Mouse (Mus musculus) T-helper 17 cell (primary cell): ENCODE data around the gene Ankzf1.

Experiments used
- in situ Hi-C, 2 experiments: fragments of 300-600 bp; cut with MboI, MseI; formaldehyde crosslinking; loops; 1 replicate in 1 of 2; 2 replicates in 1 of 2; pipeline ENCODE4 v1.15.1; 2025; ENCODE audit warnings: high pct_unique_total_duplicates in 2 of 2

The Ankzf1 gene

DNA sequence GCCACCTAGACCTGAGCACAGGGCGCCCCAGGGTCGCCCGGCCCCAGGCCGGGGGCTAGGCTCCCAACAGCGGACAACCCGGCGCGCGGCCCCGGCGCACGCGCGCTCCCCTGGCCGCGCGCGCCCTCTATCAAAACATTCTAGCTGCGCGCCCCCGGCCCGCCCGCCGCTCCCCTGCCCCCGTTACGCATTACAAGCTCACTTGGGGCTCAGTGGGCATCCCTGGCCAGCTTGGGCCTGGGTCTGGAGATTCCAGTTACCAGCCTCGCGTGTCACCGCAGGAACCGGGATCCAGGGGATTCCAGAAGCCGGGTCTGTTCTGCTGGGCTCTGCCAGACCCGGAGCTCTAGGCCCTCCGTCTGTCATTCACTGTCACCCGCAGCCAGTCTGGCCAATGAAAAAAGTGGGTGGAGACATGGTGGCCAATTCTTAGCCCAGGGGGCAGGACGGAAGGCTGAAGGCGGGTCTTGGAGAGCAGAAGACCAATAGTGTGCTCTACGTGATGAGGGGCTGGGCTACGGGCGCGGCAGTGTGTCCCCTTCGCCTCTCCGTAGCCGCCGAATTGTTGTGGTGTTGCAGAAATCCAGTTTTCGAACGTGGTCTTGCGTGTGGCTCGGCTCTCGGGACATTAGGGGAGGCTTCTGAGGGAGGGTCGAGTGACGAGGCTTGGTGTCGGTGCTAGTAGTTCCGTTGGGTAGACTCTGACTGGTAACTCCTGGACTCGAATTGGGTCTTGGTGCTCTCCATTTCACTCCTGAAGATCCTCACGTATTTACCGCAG, at the start of gene Ankzf1, which contains the start of gene Atg9a:
Ankzf1 (plus strand) TSS at position 530 of the 781 bp plus-strand sequence.
Atg9a (minus strand) TSS at position 575 of the 781 bp plus-strand sequence.
- in situ Hi-C loops = loop anchor here in 1 of 2 experiments (10.0 kb wide), 1 partner anchor 137 kb away; no protein-coding TSS in a partner anchor

DNA sequence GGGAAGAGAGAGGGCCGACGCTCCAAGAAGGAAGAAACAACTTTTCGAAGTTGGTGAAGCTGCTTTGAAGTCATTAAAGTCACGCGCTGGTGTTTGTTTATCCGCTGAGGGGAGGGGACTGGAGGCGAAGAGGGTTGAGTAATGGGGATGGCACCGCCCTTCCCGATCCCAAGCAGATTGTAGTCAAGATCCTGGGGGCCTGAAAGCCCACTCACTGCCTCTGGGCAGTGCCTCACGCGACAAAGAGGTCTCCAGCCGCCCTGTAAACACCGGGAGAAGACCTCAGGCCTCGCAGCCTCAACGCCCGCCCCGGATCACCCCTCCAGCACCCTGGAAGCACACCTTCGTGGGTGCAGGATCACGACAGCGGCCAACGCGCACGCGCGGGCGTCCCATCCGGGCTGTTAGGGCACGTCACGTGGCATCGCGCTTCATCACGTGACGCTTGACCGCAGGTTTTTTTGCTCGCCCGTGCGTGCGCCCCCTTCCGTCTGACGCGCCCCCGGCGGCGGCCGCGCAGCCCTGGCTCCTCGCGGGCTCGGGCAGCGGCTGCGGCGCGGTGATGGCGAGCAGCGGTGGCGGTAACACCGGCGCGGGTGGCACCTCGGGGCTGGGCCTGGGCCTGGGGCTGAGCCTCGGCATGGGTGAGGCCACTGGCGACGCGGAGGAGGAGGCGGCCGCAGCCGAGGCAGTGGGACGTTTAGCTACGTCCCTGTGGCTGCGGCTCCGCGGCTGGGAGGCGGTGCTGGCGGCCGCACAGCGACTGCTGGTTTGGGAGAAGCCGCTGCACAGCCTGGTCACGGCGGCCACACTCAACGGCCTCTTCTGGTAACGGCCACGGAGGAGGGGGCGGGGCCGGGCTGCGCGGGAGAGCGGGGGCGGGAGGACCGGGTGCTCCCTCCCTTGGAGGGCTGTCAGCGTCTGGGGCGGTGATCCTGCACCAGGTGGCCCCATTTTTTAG, 49.4 kb upstream of the Ankzf1 start, which contains the start of the genes Cnppd1 and Retreg2:
Cnppd1 (minus strand) TSS at position 411 of the 961 bp plus-strand sequence.
Retreg2 (plus strand) TSS at position 478 of the 961 bp plus-strand sequence.
- in situ Hi-C loops = loop anchor here (5.0 to 10.0 kb wide), 2 partner anchors 740 to 898 kb away; no protein-coding TSS in a partner anchor

DNA sequence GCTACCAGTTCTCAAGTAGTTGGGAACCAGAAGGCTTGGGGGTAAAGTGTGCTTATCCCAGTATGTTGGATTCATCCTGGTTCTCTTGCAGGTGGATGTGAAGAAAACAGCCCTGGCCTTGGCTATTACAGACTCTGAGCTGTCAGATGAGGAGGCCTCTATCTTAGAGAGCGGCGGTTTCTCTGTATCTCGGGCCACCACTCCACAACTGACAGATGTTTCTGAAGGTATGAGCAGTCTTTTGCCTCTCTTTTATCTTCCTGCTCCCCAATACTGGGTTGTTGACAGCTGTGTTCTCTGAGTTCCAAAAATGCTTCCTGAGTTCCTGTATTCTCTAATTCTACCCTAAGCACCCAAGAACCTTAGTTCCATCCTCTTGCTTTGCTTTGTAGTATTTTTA, 46.4 kb upstream of the Ankzf1 start:
- in situ Hi-C loops = loop anchor here in 1 of 2 experiments (10.0 kb wide), 1 partner anchor 901 kb away; no protein-coding TSS in a partner anchor

DNA sequence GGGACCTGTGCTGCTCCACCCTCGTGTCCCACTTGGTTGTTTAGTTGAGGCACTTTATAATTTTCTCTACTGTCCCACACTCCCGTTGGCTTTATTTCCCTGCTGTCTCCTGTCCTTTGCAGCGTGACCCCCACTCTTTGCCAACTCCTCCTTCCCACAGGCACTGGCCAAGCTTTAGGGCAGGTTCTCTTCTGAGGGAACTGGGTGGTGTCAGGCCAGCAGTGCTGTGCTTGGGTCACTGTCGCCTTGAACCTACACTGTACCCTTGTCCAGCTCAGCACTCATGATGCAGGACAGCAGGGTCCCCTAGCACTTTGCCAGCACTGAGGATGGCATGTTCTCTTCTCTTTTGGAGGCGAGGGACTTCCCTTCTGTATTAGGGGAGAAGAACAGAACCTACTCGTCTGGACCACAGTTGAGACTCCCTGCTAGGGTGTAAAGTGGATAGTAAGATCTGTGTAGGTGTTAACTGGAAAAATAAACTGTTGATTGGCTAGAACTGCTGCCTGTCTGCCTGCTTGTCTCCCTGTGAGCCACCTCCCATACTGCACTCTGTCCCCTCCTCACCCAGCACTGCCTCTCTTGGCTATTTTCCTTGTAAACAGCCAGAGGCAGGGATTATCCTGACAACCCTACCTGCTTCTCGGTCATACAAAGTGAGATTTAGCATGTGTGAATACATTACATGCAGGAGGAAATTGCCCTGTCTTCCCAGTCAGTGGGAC, 44.4 kb upstream of the Ankzf1 start:
- in situ Hi-C loops = loop anchor here in 1 of 2 experiments (10.0 kb wide), 1 partner anchor 903 kb away; no protein-coding TSS in a partner anchor

DNA sequence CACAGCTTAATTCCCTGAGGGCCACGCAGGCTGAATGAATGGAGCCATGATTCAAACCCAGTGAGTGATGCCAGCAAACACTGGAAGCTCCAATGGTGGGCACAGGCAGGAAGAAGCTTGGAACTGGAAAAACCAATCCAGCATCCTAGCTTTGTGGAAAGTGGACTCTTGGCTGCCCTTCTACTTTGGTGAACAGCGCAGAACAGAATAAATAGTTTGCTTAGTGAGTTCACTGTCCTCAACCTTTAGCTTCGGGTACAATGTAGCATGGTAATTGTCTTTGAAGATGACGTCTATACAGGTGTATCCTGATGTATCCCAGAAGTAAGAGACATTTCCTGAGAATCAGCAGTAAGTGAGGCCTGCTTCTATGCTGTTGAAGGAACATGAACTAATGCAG, 43.2 kb upstream of the Ankzf1 start:
- in situ Hi-C loops = loop anchor here in 1 of 2 experiments (10.0 kb wide), 1 partner anchor 904 kb away; no protein-coding TSS in a partner anchor

DNA sequence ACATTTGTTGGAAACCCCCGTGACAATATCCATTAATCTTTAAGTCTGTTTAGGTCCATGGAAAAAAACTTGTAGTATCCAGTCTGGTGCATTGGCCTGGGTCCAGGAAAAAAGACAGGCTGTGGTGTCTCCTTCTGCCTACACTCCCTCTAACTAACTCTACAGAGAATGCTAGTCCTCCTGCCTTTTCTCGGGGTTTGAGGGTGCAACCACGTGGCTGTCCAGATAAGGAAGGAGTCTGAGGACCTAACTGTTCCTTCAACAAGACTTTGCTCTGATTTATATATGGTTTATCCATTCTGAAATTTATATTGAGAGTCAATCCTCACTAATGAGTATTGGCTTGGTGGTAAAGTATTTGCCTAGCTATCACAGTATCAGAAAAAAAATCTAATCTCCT, 36.1 kb upstream of the Ankzf1 start:
- in situ Hi-C loops = loop anchor here in 1 of 2 experiments (10.0 kb wide), 1 partner anchor 1241 kb away; no protein-coding TSS in a partner anchor

DNA sequence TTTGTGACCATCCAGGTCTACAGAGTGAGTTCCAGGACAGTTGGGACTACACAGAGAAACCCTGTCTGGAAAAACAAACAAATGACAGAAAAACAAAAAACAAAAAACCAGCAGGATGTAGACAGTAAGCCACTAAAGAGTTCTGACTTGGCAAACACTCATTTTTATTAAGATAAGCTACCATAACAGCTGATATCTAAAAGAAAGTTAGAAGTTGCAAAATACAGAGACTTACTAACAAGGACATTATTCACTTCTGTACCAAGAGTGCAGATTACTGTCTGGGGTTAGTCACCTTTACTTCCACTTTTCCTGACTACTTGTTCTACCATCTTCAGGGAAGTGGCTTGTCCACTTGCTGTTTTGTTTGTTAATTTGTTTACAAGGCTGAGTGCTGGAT, 33.0 kb upstream of the Ankzf1 start:
- in situ Hi-C loops = loop anchor here in 1 of 2 experiments (10.0 kb wide), 1 partner anchor 1244 kb away; no protein-coding TSS in a partner anchor

DNA sequence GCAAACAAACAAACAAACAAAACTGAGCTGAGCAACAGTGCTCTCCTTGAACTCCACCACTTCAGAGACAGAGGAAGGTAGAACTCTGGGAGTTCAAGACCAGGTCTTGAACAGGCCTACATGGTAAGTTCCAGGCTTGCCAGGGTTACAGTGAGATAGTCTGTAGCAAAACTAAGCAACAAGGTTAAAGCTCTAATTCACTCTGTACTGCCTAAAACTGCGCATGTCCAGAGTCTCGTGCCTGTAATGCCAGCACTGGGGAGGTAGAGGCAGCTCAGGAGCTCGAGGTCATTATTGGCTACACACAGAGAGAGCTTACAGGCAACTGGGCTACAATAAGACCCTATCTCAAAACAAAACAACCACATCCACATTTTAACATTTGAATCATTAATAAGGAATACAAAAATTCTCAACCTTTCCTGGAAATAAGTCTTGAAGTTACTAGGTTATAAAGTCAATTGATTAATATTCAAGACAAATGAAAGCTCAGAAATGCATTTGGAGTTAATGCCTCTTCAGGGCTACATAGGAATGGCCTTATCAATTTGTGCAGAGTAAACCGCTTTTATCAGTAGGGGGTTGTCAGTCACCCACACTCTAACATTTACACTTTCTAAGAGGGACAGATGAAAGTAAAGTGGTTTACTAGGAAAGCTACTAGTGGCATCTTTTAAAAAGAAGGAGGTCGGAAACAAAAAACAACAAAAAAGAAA, 32.3 kb upstream of the Ankzf1 start:
- in situ Hi-C loops = loop anchor here in 1 of 2 experiments (10.0 kb wide), 1 partner anchor 1245 kb away; no protein-coding TSS in a partner anchor

DNA sequence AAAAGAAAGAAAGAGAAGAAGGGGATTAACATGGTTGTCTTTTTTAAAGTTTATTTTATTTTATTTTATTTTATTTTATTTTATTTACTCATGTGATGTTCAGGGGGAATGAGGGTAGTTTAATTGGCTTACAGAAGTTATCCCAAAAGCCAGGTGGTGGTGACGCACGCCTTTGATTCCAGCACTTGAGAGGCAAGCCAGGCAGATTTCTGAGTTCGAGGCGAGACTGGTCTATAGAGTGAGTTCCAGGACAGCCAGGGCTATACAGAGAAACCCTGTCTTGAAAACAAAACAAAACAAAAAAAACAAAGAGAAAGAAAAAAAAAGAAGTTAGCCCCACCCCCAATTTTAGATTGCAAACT, 31.7 kb upstream of the Ankzf1 start:
- in situ Hi-C loops = no loop called here

DNA sequence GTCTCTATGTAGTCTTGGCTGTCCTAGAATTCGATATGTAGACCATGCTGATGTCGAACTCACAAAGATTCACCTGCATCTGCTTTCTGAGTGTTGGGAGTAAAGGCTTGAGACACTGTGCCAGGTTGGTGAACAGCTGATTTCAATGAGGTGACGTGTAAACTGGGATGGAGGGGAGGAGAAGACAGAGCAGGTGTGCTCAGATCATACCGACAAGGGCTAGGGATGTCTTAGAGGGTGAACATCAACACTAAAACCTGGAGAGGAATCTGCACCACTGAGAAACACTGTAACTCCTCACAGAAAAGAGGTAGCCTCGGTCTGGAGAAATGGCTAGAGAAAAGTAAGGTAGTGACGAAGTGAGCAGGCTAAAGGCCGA, 23.9 kb upstream of the Ankzf1 start:
- in situ Hi-C loops = no loop called here

DNA sequence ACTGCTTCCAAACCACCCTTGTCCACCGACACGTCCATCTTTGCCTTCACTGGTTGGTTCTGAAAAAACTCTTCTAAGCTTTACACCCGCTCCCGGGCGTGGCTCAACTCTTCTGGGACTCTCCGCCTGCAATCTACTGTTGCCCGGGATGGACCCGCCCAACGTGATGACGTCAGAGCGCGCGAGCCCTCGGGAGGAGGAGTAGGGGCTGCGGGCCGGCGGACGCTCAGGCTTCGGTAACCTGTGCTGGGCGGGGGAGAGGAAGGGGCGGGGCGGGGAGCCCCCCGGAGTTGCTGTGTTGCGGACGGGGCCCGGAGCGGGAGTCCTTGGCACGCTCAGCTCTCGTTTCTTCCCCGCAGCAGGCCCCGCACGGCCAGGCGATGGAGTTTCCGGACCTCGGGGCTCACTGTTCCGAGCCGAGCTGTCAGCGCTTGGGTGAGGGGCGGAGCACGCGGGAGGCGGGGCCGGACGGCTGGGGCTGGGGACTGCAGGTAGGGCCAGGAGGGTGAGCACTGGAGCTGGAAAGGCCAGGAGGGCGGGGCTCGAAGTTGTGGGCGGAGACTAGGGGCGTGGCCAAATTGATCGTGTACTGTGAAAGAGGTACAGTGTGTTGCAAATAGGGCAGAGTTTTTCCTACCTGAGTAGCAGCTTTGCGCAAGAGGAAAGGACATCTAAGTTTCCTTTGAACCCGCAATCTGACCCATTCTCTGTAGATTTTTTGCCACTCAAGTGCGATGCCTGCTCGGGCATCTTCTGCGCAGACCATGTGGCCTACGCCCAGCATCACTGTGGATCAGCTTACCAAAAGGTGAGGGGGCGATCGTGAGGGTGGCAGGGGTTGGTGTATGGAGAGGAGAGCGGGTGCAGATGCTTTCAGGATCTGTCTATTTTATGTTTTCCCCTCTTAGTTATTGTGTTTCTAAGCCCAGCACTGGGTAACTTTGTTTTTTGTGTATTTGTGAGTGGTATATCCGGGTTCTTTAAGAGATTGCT, 23.2 kb upstream of the Ankzf1 start, which contains the start of gene Zfand2b:
Zfand2b (plus strand) TSS at position 175 of the 993 bp plus-strand sequence.
- in situ Hi-C loops = no loop called here

DNA sequence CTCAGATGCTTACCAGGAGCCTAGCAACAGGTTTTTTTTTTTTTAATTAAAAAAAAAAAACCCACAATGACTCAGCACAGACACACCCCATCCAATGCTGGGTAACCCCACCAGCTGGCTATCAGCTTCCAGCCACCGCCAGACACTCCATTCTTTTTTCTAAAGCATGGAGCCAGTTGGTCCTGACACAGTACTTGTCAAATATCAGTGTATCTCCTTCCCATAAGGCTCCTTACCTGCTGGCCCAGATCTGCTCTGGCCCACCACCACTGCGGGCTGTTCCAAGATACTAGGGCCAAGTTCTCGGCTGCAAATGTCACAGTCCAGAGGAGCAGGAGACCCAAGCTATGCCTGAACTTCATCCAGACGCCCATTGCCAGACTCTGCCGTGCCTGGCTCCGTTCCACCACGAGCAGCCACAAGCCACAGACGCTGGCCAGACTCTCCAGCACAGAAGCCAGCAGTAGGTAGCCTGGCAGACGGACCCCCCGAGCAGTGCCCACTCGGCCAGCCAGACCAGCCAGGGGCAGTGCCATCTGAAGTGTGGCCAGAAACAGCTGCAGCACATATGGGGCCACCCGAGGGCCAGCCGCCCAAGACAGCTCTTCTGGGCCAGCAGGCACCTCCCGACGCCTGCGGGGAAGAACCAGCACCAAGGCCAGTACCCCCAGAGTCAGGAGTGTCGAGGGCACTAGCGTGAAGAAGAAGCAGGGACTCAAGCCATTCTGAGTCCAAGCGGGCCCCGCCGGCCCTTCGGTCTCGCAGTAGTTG, 12.4 kb upstream of the Ankzf1 start:
- in situ Hi-C loops = loop anchor here in 1 of 2 experiments (10.0 kb wide), 1 partner anchor 125 kb away; no protein-coding TSS in a partner anchor

DNA sequence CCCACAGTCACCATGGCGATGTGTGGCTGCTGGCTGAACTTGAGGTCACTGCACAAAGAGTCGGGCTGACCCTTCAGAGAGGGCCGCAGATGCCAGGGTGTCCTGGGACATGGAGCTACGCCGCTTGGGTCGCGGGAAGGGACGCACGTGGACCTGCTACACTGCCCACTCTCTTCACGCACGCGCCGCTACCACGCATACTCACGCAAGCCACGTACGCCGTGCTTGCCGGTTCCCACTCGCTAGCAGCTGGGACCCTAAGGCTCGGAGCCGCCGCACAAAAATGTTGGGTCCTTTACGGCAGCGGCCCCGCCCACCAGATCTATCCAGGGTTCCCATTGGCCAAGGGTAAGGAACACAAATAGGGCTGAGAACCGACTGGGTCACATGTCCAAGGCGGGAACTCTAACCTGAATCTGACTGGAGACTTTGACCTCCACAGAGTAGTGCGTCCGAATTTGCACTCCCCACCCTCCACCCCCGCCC, 11.8 kb upstream of the Ankzf1 start, which contains the start of gene Abcb6:
Abcb6 (minus strand) TSS at position 288 of the 486 bp plus-strand sequence.
- in situ Hi-C loops = no loop called here

DNA sequence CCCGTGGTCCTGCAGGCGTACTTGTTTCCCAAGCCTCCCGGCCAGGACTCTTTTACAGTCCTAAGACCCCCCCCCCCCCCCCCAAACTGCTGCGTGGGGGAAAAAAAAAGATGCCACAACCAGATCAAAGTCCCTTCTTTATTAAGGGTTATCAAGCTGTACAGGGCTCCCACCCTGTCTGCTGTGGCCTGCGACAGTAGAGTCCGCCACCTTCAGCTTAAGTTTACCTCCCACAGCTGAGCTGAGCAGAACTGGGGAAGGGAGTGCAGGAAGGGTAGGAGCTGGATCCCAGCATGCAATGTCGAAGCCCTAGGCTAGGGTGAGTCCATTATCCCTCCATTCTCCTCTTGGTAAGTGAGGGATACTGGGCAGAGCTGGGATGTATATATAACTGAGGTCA, 11.2 kb upstream of the Ankzf1 start:
- in situ Hi-C loops = no loop called here

DNA sequence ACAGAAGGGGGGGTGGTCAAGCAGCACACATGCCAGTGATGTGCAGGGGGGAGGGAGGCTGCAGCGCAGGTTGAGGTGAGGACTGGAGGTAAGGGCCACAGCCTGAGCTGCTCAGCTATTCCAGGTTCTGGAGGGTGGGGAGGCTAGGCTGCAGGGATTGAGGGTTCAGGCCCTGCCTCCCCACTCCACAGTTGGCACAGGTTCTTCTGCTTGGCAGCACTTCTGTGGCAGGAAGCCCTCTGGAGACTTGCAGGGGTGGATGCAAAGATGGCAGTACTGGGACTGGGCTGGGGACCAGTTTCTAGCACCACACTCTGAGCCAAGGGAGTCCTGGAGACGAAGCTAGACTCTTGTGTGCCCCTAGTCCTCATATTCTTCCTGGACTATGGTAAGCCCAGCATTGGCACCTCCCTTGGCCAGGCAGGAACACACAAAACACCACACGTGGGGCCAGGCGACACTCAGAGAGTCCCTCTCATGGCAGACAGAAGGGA, 10.5 kb upstream of the Ankzf1 start:
- in situ Hi-C loops = no loop called here

DNA sequence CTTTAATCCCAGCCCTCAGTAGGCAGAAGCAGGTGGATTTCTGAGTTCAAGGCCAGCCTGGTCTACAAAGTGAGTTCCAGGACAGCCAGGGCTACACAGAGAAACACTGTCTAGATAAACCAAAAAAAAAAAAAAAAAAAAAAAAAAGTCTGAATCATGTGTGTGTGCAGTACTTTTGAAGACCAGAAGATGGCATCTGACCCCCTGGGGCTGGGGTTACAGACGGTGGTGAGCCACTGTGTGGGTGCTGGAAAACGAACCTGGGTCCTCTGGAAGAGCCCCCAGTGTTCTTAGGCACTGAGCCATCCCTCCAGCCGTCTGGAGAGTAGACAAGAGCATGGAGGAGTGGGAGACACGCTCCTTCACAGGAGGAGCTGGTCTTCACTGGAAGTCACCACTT, 9.8 kb upstream of the Ankzf1 start:
- in situ Hi-C loops = no loop called here

DNA sequence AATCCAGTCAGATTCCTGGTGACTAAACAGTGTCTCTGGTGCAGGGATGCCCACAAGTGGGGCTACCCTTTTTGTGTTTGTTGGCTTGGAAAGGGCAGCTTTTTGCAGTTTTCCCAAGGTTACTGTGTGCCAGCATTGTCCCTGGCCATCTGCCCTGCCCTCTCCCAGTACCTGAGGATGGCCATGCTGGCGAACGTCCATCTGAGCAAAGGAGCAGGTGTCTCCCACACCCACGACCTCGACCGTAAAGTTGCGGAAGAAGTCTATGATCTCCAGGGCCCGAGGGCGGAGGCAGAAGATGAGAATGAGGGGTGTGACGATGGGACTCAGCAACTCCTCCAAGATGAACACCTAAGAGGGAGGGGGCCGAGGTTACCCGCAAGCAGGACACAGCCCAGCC, 6.5 kb upstream of the Ankzf1 start:
- in situ Hi-C loops = loop anchor here in 1 of 2 experiments (5.0 kb wide), 1 partner anchor 58 kb away; the partner anchor contains the start of gene Nhej1
